Mouse (Mus musculus) ovary, adult 18-20 months (tissue): ENCODE measurements around the gene Atp10a.
"Not testable (repeated sequence)": the region's sequence is repeated elsewhere in the genome, so short reads cannot be mapped to it uniquely, and the experiment has no call there.

Experiments
- DNase-seq: peaks from one replicate; pipeline ENCODE4 v3.0.0; 2022; ENCODE audit warnings: low spot score, mixed read lengths

The Atp10a gene

GRCm38 (mm10) chr7:58788424-58789261 lies 132.7 kb downstream of the Atp10a start:
- DNase-seq: peak; percentile 65

GRCm38 (mm10) chr7:58797281-58797680 lies 141.3 kb downstream of the Atp10a start:
- DNase-seq: no peak

GRCm38 (mm10) chr7:58800916-58801315 lies 144.9 kb downstream of the Atp10a start:
- DNase-seq: no peak

GRCm38 (mm10) chr7:58801791-58802190 lies 145.8 kb downstream of the Atp10a start:
- DNase-seq: no peak

GRCm38 (mm10) chr7:58822147-58822681 lies 166.2 kb downstream of the Atp10a start:
- no peak for DNase-seq

- no peak for DNase-seq
Observed at GRCm38 (mm10) chr7:58824686-58825085, 168.7 kb downstream of the Atp10a start.

GRCm38 (mm10) chr7:58829111-58829510 lies 173.1 kb downstream of the Atp10a start:
- DNase-seq: no peak

GRCm38 (mm10) chr7:58836855-58837606 lies 181.1 kb downstream of the Atp10a start:
- DNase-seq: not testable (repeated sequence)

GRCm38 (mm10) chr7:58840367-58840766 lies 184.4 kb downstream of the Atp10a start:
- DNase-seq: no peak

- DNase-seq: no peak
Observed at GRCm38 (mm10) chr7:58841066-58841465, 185.1 kb downstream of the Atp10a start.

GRCm38 (mm10) chr7:58842818-58843217 lies 186.9 kb downstream of the Atp10a start:
- DNase-seq: no peak

- DNase-seq: peak; percentile 67
Observed at GRCm38 (mm10) chr7:58843767-58844445, 187.9 kb downstream of the Atp10a start.

- DNase-seq: no peak
Observed at GRCm38 (mm10) chr7:58844449-58844848, 188.5 kb downstream of the Atp10a start.

GRCm38 (mm10) chr7:58858921-58859320 lies 203.0 kb downstream of the Atp10a start:
- DNase-seq: no peak

GRCm38 (mm10) chr7:58863174-58863573 lies 207.2 kb downstream of the Atp10a start:
- DNase-seq: no peak

- no peak for DNase-seq
Observed at GRCm38 (mm10) chr7:58866865-58867614, 211.1 kb downstream of the Atp10a start.

GRCm38 (mm10) chr7:58870661-58871060 lies 214.7 kb downstream of the Atp10a start:
- DNase-seq: no peak

- no peak for DNase-seq
Observed at GRCm38 (mm10) chr7:58873676-58874075, 217.7 kb downstream of the Atp10a start.
